Mouse (Mus musculus) limb, embryonic 12.5 days (tissue): ENCODE measurements at regions not wholly inside any gene's neighbourhood (a gene's known extent, or its start where the extent isn't known, plus 50 kb on each side); places are given as distances from the start of the nearest gene placed in this dataset.

Source experiments
- ATAC-seq: fragments of 200-750 bp; cut with Nextera tagmentation; 2 replicates; pipeline ENCODE4 v1.8.0; 2017; ENCODE audit warnings: low read depth, moderate TSS enrichment; ENCODE audit not compliant: insufficient number of reproducible peaks, insufficient read depth, low FRiP score, low TSS enrichment
- H3K27ac ChIP-seq: fragments of 300-500 bp; sonication (generic); 2 replicates; pipeline ENCODE4 v1.5.1; 2016; ENCODE audit warnings: mild to moderate bottlenecking, moderate library complexity
- H3K27me3 ChIP-seq: fragments of 300-500 bp; sonication (generic); 2 replicates; pipeline ENCODE4 v1.6.1; 2016; ENCODE audit warnings: mild to moderate bottlenecking, moderate library complexity
- H3K36me3 ChIP-seq: fragments of 300-500 bp; sonication (generic); 2 replicates; pipeline ENCODE4 v1.6.1; 2016; ENCODE audit warnings: mild to moderate bottlenecking, moderate library complexity
- H3K4me1 ChIP-seq: fragments of 300-500 bp; sonication (generic); replicated peaks from 2 replicates; pipeline ENCODE4 v1.6.1; 2016
- H3K4me2 ChIP-seq: fragments of 300-500 bp; sonication (generic); 2 replicates; pipeline ENCODE4 v1.6.1; 2016; ENCODE audit warnings: mild to moderate bottlenecking, moderate library complexity
- H3K4me3 ChIP-seq: fragments of 300-500 bp; sonication (generic); replicated peaks from 2 replicates; pipeline ENCODE4 v1.5.1; 2016; ENCODE audit warnings: mild to moderate bottlenecking
- H3K9ac ChIP-seq: fragments of 300-500 bp; sonication (generic); replicated peaks from 2 replicates; pipeline ENCODE4 v1.6.1; 2016; ENCODE audit warnings: mild to moderate bottlenecking, moderate library complexity
- H3K9me3 ChIP-seq: fragments of 300-500 bp; sonication (generic); 2 replicates; pipeline ENCODE4 v1.6.1; 2016; ENCODE audit warnings: mild to moderate bottlenecking, moderate library complexity
- WGBS: fragments of 180-500 bp; shearing (Covaris S2); methylation state at CpG from one replicate; pipeline ENCODE4 v1.1.7; 2016; 5-methylcytosine and 5-hydroxymethylcytosine counted together

- no peak overlapping the region for H3K9ac ChIP-seq
- no peaks in the 10 kb centered on the region for H3K4me1 ChIP-seq
- no peaks in the 10 kb centered on the region for H3K9me3 ChIP-seq
- no peaks in the 10 kb centered on the region for H3K36me3 ChIP-seq
- no peak overlapping the region for H3K27ac ChIP-seq
- no peak overlapping the region for H3K4me2 ChIP-seq
- no peaks in the 10 kb centered on the region for H3K27me3 ChIP-seq
- 39% methylated on average over 2 of the region's 2 CpGs for WGBS
- no peak overlapping the region for H3K4me3 ChIP-seq
- ATAC-seq = peak; percentile 81
Measured at GRCm38 (mm10) chr13:85570886-85571527, 282.1 kb upstream of the Rasa1 start.

DNA sequence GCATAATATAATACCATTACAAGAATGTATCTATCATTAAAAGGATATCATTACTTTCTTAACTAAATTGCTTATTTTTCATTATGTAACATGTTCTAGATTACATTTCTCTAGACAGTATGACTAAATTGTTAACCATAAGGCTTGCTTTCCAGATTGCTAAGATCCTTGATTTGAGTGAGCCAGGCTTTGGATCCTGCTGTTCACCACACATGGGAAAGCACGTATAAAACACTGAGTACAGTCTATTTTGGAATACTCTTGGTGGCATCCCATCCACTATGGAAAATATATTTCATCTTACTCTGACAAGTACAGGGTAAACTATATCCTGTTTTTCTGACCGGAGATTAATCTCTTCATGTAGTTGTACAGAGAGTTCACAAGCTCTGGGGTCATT lies 268.9 kb upstream of the Rasa1 start:
- Histone ChIP-seq H3K4me3 (no peak overlapping the region), H3K36me3 (no peaks in the 10 kb centered on the region), H3K27ac (no peak overlapping the region), H3K9ac (no peak overlapping the region), H3K4me2 (no peak overlapping the region), H3K27me3 (no peaks in the 10 kb centered on the region), H3K4me1 (no peaks in the 10 kb centered on the region), H3K9me3 (no peaks in the 10 kb centered on the region)
- 84% methylated on average over 2 of the region's 2 CpGs for WGBS
- no peak for ATAC-seq

GRCm38 (mm10) chr13:85556101-85556853 lies 267.3 kb upstream of the Rasa1 start:
- H3K4me3 ChIP-seq = no peak overlapping the region
- ATAC-seq = peak; percentile 37; the same call in 1 of the 2 replicates
- no peak overlapping the region for H3K27ac ChIP-seq
- no peak overlapping the region for H3K4me2 ChIP-seq
- H3K9me3 ChIP-seq = no peaks in the 10 kb centered on the region
- H3K4me1 ChIP-seq = no peaks in the 10 kb centered on the region
- WGBS = 12% methylated on average over 5 of the region's 5 CpGs
- no peak overlapping the region for H3K9ac ChIP-seq
- no peaks in the 10 kb centered on the region for H3K27me3 ChIP-seq
- no peaks in the 10 kb centered on the region for H3K36me3 ChIP-seq

DNA sequence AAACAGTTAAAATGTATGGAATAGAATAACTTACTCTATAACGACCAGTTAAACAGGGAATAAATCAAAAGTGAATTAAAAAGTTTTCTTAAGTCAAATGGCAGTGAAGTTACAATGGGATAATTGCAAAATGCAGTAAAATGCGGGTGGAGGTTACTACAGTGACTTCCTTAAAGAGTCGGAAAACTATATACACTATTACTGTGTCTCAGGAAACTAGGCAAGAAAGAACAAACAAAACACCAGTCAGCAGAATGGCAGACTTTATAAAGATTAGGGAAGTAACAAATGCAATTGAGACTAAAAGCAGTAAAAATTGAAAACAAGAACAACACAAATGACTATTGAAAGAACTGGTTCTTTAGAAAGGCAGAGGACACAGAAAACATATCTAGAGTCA lies 264.1 kb upstream of the Rasa1 start:
- 73% methylated on average over 3 of the region's 3 CpGs for WGBS
- no peaks in the 10 kb centered on the region for H3K36me3 ChIP-seq
- no peaks in the 10 kb centered on the region for H3K4me1 ChIP-seq
- H3K4me2 ChIP-seq = no peak overlapping the region
- H3K27me3 ChIP-seq = no peaks in the 10 kb centered on the region
- 0 out of 2 replicates have a peak, but pooled peaks cover 10% of the 10 kb centered on the region for H3K9me3 ChIP-seq
- H3K4me3 ChIP-seq = no peak overlapping the region
- no peak overlapping the region for H3K27ac ChIP-seq
- ATAC-seq = no peak
- no peak overlapping the region for H3K9ac ChIP-seq

GRCm38 (mm10) chr13:85509671-85510070 lies 220.7 kb upstream of the Rasa1 start:
- Histone ChIP-seq H3K9me3 (no peaks in the 10 kb centered on the region), H3K4me1 (0 out of 2 replicates have a peak, but pooled peaks cover 4% of the 10 kb centered on the region), H3K27ac (no peak overlapping the region), H3K9ac (no peak overlapping the region), H3K4me3 (no peak overlapping the region), H3K4me2 (no peak overlapping the region), H3K27me3 (no peaks in the 10 kb centered on the region), H3K36me3 (no peaks in the 10 kb centered on the region)
- 33% methylated on average over 1 of the region's 1 CpGs for WGBS
- ATAC-seq = no peak

DNA sequence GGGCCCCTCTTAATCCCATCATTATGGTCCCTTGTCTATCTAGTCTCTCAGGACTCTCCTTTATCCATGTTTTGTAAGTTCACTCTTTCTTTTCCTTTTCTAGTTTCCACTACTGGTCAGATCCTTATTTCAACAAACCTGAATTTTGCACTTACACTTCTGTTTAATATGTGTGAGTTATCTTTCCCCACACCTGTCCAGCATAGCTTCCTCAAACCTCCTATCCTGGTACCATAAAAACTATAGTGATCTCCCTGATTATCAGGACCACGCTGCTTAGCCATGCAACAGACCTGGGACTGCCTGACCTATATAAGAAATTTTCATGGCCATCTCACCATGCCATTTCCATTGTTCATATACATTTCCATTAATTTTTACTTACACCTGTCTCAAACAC lies 219.6 kb upstream of the Rasa1 start:
- no peak overlapping the region for H3K4me3 ChIP-seq
- H3K27me3 ChIP-seq = no peaks in the 10 kb centered on the region
- no peaks in the 10 kb centered on the region for H3K9me3 ChIP-seq
- 0 out of 2 replicates have a peak, but pooled peaks cover 4% of the 10 kb centered on the region for H3K4me1 ChIP-seq
- no peak overlapping the region for H3K4me2 ChIP-seq
- WGBS = 91% methylated on average over 1 of the region's 1 CpGs
- H3K36me3 ChIP-seq = no peaks in the 10 kb centered on the region
- ATAC-seq = no peak
- no peak overlapping the region for H3K27ac ChIP-seq
- H3K9ac ChIP-seq = no peak overlapping the region

- no peak overlapping the region for H3K4me3 ChIP-seq
- H3K4me1 ChIP-seq = 0 out of 2 replicates have a peak, but pooled peaks cover 4% of the 10 kb centered on the region
- H3K9ac ChIP-seq = no peak overlapping the region
- H3K27ac ChIP-seq = no peak overlapping the region
- H3K36me3 ChIP-seq = no peaks in the 10 kb centered on the region
- H3K27me3 ChIP-seq = no peaks in the 10 kb centered on the region
- ATAC-seq = no peak
- H3K4me2 ChIP-seq = no peak overlapping the region
- no peaks in the 10 kb centered on the region for H3K9me3 ChIP-seq
- 62% methylated on average over 6 of the region's 6 CpGs for WGBS
Measured at GRCm38 (mm10) chr13:85507374-85508101, 218.6 kb upstream of the Rasa1 start.

- Histone ChIP-seq H3K27ac (no peak overlapping the region), H3K4me3 (no peak overlapping the region), H3K27me3 (no peaks in the 10 kb centered on the region), H3K9me3 (no peaks in the 10 kb centered on the region), H3K9ac (no peak overlapping the region), H3K4me1 (0 out of 2 replicates have a peak, but pooled peaks cover 4% of the 10 kb centered on the region), H3K4me2 (no peak overlapping the region), H3K36me3 (no peaks in the 10 kb centered on the region)
- WGBS = 75% methylated on average over 1 of the region's 1 CpGs
- ATAC-seq = no peak
Measured at GRCm38 (mm10) chr13:85506875-85507274, 217.9 kb upstream of the Rasa1 start.

DNA sequence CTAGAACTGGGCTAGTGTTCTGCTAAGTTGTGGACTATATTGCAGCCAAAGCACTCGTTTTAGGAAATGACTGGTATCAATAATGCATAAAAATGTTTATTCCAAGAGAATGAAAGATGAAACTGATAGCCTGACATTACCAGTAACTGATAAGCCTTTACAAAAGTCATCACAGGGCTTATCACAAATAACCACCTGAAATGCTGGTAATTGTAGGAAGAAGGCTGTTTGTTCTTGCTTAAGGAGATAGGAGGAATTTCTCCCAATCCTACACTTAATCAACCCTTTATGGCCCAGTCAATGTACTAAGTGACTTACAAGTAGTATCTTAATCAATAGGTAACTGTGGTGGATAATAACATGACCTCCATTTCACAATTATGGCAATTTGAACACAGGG lies 217.1 kb upstream of the Rasa1 start:
- no peak overlapping the region for H3K4me3 ChIP-seq
- H3K9me3 ChIP-seq = no peaks in the 10 kb centered on the region
- no peaks in the 10 kb centered on the region for H3K36me3 ChIP-seq
- H3K27ac ChIP-seq = no peak overlapping the region
- WGBS = 65% methylated on average over 1 of the region's 1 CpGs
- H3K9ac ChIP-seq = no peak overlapping the region
- H3K4me1 ChIP-seq = 0 out of 2 replicates have a peak, but pooled peaks cover 4% of the 10 kb centered on the region
- no peaks in the 10 kb centered on the region for H3K27me3 ChIP-seq
- no peak overlapping the region for H3K4me2 ChIP-seq
- ATAC-seq = no peak

GRCm38 (mm10) chr13:85505046-85505445 lies 216.1 kb upstream of the Rasa1 start:
- WGBS = 52% methylated on average over 4 of the region's 4 CpGs
- H3K4me1 ChIP-seq = 0 out of 2 replicates have a peak, but pooled peaks cover 4% of the 10 kb centered on the region
- no peak overlapping the region for H3K4me2 ChIP-seq
- H3K9ac ChIP-seq = no peak overlapping the region
- no peaks in the 10 kb centered on the region for H3K27me3 ChIP-seq
- no peak overlapping the region for H3K27ac ChIP-seq
- no peak overlapping the region for H3K4me3 ChIP-seq
- H3K36me3 ChIP-seq = no peaks in the 10 kb centered on the region
- H3K9me3 ChIP-seq = no peaks in the 10 kb centered on the region
- no peak for ATAC-seq

DNA sequence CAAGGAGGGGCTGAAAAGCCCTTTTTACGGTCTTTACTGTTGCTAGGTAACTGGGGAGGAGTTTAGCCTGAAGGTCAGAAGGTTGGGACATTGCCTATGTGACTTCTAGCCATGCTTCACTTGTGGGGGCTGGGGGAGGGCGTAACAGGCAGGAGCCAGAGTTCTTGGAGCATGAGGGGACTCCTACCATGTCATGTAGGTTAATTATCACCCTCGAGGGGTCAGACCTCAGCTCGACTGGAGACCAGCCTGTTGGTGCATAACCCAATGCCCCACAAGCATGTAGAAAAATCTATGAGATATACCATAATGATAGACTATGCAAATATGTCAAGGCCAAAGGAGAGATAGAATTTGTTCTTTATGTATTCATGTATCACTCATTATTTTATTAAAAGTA lies 215.1 kb upstream of the Rasa1 start:
- H3K4me3 ChIP-seq = no peak overlapping the region
- no peaks in the 10 kb centered on the region for H3K9me3 ChIP-seq
- 0 out of 2 replicates have a peak, but pooled peaks cover 4% of the 10 kb centered on the region for H3K4me1 ChIP-seq
- no peak overlapping the region for H3K4me2 ChIP-seq
- no peak overlapping the region for H3K27ac ChIP-seq
- no peaks in the 10 kb centered on the region for H3K27me3 ChIP-seq
- WGBS = 36% methylated on average over 4 of the region's 4 CpGs
- no peaks in the 10 kb centered on the region for H3K36me3 ChIP-seq
- no peak overlapping the region for H3K9ac ChIP-seq
- ATAC-seq = no peak
